Mouse (Mus musculus): ENCODE data around the gene Mrps14.

The Mrps14 gene

DNA sequence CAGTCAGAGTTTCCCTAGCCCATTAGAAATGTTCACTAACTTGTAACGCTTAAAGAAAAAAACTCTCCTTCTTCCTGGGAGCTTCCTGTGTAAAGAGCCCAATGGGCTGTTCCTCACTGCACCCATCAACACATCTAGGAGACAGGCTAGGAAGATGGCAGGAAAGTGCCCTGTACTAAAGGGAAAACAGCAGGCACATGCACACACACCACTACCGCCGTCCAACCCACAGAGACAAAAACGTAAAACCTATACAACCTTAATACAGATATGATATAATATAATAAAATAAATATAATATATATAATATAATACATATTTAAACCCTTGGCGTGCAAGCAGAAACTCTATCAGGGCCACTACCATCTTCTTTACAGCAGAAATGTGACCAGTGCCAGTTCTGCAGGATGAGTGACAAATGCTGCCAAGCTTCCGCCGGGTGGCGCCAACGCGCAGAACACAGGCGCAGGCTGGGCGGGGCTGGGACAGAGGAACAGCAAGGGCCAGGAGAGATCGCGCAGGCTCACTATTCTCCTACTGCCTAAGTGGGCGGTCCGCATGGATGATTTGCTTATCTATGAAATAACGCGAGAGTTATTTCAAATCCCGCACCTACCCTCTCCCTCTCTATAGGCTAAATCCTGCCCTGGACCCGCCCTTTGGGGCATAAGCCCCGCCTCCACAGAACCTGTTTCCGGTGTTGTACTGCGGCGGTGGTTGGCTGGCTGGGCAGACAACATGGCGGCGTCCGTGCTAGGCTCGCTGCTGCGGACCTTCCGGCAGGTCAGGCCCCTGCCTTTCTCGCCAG lies at the start of gene Mrps14:
Gene Mrps14, plus strand, starts transcription at position 687 of the 808 bp plus-strand sequence.
- DNase-seq (ENCODE audit: low read depth), result peak; percentile 99

GRCm38 (mm10) chr1:160145606-160146005 lies 49.4 kb upstream of the Mrps14 start:
- no peak for DNase-seq (ENCODE audit: low read depth)

- no peak for DNase-seq (ENCODE audit: low read depth)
These were observed 47.7 kb upstream of the Mrps14 start for GRCm38 (mm10) chr1:160147274-160147673.

- DNase-seq (ENCODE audit: low read depth), result no peak
These were observed 45.6 kb upstream of the Mrps14 start for GRCm38 (mm10) chr1:160149291-160149906.

GRCm38 (mm10) chr1:160150726-160151125 lies 44.3 kb upstream of the Mrps14 start:
- DNase-seq (ENCODE audit: low read depth), result no peak

GRCm38 (mm10) chr1:160153480-160153879 lies 41.5 kb upstream of the Mrps14 start, which contains the start of gene Tnn:
Gene Tnn, minus strand, starts transcription at chr1:160153580.
- DNase-seq (ENCODE audit: low read depth), result no peak

- no peak for DNase-seq (ENCODE audit: low read depth)
These were observed 36.8 kb upstream of the Mrps14 start for GRCm38 (mm10) chr1:160158190-160158589.

- no peak for DNase-seq (ENCODE audit: low read depth)
These were observed 28.4 kb upstream of the Mrps14 start for GRCm38 (mm10) chr1:160166600-160166999.

GRCm38 (mm10) chr1:160176903-160177302 lies 18.1 kb upstream of the Mrps14 start:
- no peak for DNase-seq (ENCODE audit: low read depth)

DNA sequence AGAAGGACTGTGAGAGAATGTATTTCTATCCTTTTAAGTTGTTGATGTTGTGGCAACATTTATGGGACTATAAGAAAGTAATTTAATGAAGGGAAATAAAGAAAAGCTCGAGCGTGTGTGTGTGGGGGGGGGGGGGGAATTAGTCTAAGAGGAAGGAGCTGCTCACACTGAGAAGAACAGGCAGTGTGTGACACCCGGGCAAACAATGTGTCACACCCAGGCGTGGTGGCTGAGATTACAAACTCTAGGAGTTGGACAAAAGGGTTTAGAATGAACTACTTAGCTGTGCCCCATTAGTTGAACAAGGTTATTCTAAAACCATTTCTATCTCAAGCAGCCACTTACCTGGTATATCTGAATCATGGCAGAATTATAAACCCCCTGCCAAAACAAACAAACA lies 13.8 kb upstream of the Mrps14 start:
- DNase-seq (ENCODE audit: low read depth), result no peak

- no peak for DNase-seq (ENCODE audit: low read depth)
These were observed 10.5 kb upstream of the Mrps14 start for GRCm38 (mm10) chr1:160184506-160184905.

DNA sequence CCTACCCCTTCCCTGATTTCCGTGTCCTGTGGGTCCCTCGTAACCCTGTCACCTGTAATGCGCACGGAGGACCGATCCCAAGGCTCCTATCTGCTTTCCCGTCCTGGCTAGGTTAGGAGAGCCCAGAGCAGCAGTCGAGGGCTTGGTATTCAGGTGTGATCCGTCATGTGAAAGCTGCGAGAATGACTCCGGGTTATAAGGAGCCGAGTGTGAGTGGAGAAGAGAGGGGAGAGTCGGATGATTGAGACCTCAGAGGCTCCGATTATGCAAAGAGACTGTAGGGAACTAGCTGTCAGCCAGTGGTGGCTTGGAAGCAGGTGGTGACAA lies 285 bp downstream of the Mrps14 start:
- DNase-seq (ENCODE audit: low read depth), result no peak

DNA sequence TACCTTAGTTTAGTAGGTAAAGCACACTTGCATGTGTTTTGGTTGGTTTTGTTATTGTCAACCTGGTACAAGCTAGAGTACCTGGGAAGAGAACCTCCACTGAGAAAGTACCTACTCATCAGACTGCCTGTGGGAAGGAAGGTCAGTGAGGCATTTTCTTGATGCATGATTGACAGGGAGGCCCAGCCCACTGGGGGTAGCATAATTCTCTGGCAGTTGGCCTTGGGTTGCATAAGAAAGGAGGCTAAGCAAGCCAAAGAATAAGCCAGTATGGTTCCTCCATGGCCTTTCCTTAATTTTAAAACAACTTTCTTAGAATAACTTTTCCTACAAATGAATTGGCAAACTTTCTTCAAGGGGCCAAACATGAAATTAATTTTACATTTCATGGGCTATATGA lies 10.5 kb downstream of the Mrps14 start:
- DNase-seq (ENCODE audit: low read depth), result no peak

GRCm38 (mm10) chr1:160209844-160210243 lies 14.8 kb downstream of the Mrps14 start:
- DNase-seq (ENCODE audit: low read depth), result no peak

DNA sequence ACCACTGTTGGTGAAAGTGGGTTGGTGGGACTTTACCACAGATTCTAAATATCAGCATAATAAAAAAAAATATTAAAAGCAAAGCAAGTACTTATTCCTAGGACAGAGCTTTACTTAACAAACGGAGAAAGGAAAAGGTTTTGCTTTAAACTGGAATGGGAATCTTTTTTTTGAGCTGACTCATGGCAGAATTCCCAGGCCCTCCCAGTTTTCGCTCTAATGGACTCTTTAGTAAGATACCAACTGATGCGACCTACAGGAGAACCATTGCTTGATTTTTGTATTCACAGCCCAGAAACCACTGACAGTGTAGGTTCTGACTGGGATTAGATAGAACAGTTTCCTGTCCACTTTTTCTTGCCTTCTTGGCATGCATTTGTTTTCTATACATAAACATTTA lies 15.6 kb downstream of the Mrps14 start:
- no peak for DNase-seq (ENCODE audit: low read depth)

DNA sequence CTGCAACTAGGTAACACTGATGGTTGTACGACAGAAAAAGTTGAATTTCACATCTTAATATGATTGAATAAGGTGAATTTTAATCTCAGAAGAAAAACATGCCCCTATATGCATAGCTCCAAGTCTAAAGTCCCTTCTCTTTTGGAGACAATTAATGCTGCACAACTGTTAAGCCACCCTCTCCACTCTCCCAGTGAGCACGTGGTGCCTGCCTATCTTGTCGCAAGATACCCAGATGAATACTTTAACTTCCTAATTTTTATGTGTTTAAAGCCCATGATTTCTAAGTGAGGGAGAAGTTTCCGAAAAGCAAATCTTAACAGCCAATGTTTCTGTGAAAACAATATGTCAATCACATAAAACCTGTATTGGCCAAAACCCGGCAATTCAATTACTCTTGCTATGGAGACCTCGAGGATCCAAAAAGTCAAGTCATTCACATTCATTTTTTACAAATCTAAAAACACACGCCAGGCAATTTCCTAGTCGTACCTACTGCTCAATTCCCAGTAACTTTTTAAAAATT lies 16.6 kb downstream of the Mrps14 start:
- DNase-seq (ENCODE audit: low read depth), result no peak

- DNase-seq (ENCODE audit: low read depth), result no peak
These were observed 17.2 kb downstream of the Mrps14 start for GRCm38 (mm10) chr1:160212123-160212691.

- peak; percentile 96 for DNase-seq (ENCODE audit: low read depth)
These were observed 18.0 kb downstream of the Mrps14 start, which contains the start of gene Cacybp for GRCm38 (mm10) chr1:160212703-160213669. Gene Cacybp, minus strand, starts transcription at chr1:160212875.

DNA sequence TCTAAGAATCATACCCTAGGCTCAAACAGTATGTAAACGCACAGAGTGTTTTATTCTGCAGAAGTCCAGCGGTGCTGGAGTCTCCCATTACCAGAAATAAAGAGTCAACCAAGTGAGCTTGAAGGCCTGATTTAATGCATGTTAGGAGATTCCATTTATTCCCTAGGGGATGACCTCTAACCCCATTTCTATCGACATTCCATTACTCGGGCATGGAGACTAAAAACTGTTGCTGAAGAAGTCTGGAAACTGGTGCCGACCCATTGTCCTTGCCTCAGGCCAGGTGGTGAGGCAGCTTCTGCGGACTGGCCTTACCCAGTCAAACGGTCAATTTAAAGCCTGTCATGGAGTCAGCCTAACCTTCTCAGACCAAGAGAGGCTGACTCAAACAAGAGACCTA lies 19.2 kb downstream of the Mrps14 start:
- no peak for DNase-seq (ENCODE audit: low read depth)

DNA sequence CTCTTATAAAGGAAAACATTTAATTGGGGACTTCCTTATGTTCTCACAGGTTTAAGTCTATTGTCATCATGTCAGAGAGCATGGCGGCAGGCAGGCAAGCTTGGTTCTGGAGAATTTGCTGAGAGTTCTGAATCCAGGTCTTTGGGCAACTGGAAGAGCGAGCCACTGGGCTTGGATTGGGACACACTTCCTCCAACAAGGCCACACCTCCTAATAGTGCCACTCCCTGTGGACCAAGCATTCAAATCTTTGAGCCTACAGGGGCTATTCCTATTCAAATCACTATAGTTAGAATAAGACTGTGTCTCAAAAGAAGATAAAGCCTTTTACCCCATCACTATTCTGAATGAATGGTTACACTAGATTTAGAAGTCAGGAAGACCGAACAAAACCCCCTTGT lies 22.9 kb downstream of the Mrps14 start:
- DNase-seq (ENCODE audit: low read depth), result no peak

- no peak for DNase-seq (ENCODE audit: low read depth)
These were observed 29.1 kb downstream of the Mrps14 start for GRCm38 (mm10) chr1:160224093-160224492.

GRCm38 (mm10) chr1:160227196-160227595 lies 32.2 kb downstream of the Mrps14 start:
- no peak for DNase-seq (ENCODE audit: low read depth)
